Mouse (Mus musculus): ENCODE results near the gene Gria3. TPM values are rescaled to one million over a fixed set of nuclear protein-coding genes. Genes with fewer than 3 reads are reported as not detected.
A peak's percentile ranks its signal among the peaks of the same experiment; 100 is the strongest.

Gene Gria3
- polyA plus RNA-seq, 1 experiment, result 8.1 TPM

GRCm38 (mm10) chrX:41633576-41633975 is 232.9 kb downstream of the Gria3 start:
- no peaks in the 10 kb centered on the region for H3K4me1 ChIP-seq (ENCODE audit: control insufficient read depth, insufficient read depth, low read length)
- TF ChIP-seq CTCF (IDR thresholded peaks at IDR 0.05; ENCODE audit: low read depth, low read length) (no peak), POLR2A (IDR thresholded peaks at IDR 0.05; ENCODE audit: insufficient read depth, low read length) (no peak), EP300 (IDR thresholded peaks at IDR 0.05; ENCODE audit: insufficient read depth, low read depth, low read length) (no peak)
- H3K27me3 ChIP-seq (ENCODE audit: control insufficient read depth, insufficient read depth, low read length, poor library complexity, severe bottlenecking), result no peaks in the 10 kb centered on the region
- H3K27ac ChIP-seq (ENCODE audit: insufficient read depth, low read length), result no peak overlapping the region
- H3K36me3 ChIP-seq (ENCODE audit: control insufficient read depth, insufficient read depth, low read length, poor library complexity, severe bottlenecking), result no peaks in the 10 kb centered on the region
- no peaks in the 10 kb centered on the region for H3K9me3 ChIP-seq (replicated peaks; ENCODE audit: control insufficient read depth, insufficient read depth, low read length, poor library complexity, severe bottlenecking)
- H3K9ac ChIP-seq (ENCODE audit: low read depth, poor library complexity, severe bottlenecking), result no peak overlapping the region
- no peak overlapping the region for H3K4me3 ChIP-seq (ENCODE audit: low read depth, low read length)

- Histone ChIP-seq H3K9me3 (replicated peaks; ENCODE audit: control insufficient read depth, insufficient read depth, low read length, poor library complexity, severe bottlenecking) (no peaks in the 10 kb centered on the region), H3K36me3 (ENCODE audit: control insufficient read depth, insufficient read depth, low read length, poor library complexity, severe bottlenecking) (no peaks in the 10 kb centered on the region), H3K4me1 (ENCODE audit: control insufficient read depth, insufficient read depth, low read length) (no peaks in the 10 kb centered on the region), H3K4me3 (ENCODE audit: low read depth, low read length) (no peak overlapping the region), H3K9ac (ENCODE audit: low read depth, poor library complexity, severe bottlenecking) (no peak overlapping the region), H3K27me3 (ENCODE audit: control insufficient read depth, insufficient read depth, low read length, poor library complexity, severe bottlenecking) (no peaks in the 10 kb centered on the region), H3K27ac (ENCODE audit: insufficient read depth, low read length) (no peak overlapping the region)
- TF ChIP-seq CTCF (IDR thresholded peaks at IDR 0.05; ENCODE audit: low read depth, low read length), result no peak
- no peak for TF ChIP-seq POLR2A (IDR thresholded peaks at IDR 0.05; ENCODE audit: insufficient read depth, low read length)
Measured at GRCm38 (mm10) chrX:41644954-41645353, 244.3 kb downstream of the Gria3 start.

GRCm38 (mm10) chrX:41657791-41658190 is 257.1 kb downstream of the Gria3 start:
- Histone ChIP-seq H3K9me3 (replicated peaks; ENCODE audit: control insufficient read depth, insufficient read depth, low read length, poor library complexity, severe bottlenecking) (no peaks in the 10 kb centered on the region), H3K4me3 (ENCODE audit: low read depth, low read length) (no peak overlapping the region), H3K9ac (ENCODE audit: low read depth, poor library complexity, severe bottlenecking) (no peak overlapping the region), H3K4me1 (ENCODE audit: control insufficient read depth, insufficient read depth, low read length) (no peaks in the 10 kb centered on the region), H3K27ac (ENCODE audit: insufficient read depth, low read length) (no peak overlapping the region), H3K36me3 (ENCODE audit: control insufficient read depth, insufficient read depth, low read length, poor library complexity, severe bottlenecking) (no peaks in the 10 kb centered on the region), H3K27me3 (ENCODE audit: control insufficient read depth, insufficient read depth, low read length, poor library complexity, severe bottlenecking) (no peaks in the 10 kb centered on the region)
- TF ChIP-seq POLR2A (IDR thresholded peaks at IDR 0.05; ENCODE audit: insufficient read depth, low read length) (no peak), CTCF (IDR thresholded peaks at IDR 0.05; ENCODE audit: low read depth, low read length) (no peak), EP300 (IDR thresholded peaks at IDR 0.05; ENCODE audit: insufficient read depth, low read depth, low read length) (no peak)

- TF ChIP-seq POLR2A (IDR thresholded peaks at IDR 0.05; ENCODE audit: insufficient read depth, low read length) (no peak), EP300 (IDR thresholded peaks at IDR 0.05; ENCODE audit: insufficient read depth, low read depth, low read length) (peak; percentile 55; the same call in 1 of the 2 replicates)
- Histone ChIP-seq H3K9ac (ENCODE audit: low read depth, poor library complexity, severe bottlenecking) (no peak overlapping the region), H3K27ac (ENCODE audit: insufficient read depth, low read length) (0 out of 2 replicates have a peak overlapping the region, but pooled peaks have one; percentile 44), H3K4me1 (ENCODE audit: control insufficient read depth, insufficient read depth, low read length) (no peaks in the 10 kb centered on the region), H3K36me3 (ENCODE audit: control insufficient read depth, insufficient read depth, low read length, poor library complexity, severe bottlenecking) (no peaks in the 10 kb centered on the region), H3K4me3 (ENCODE audit: low read depth, low read length) (no peak overlapping the region), H3K9me3 (replicated peaks; ENCODE audit: control insufficient read depth, insufficient read depth, low read length, poor library complexity, severe bottlenecking) (no peaks in the 10 kb centered on the region), H3K27me3 (ENCODE audit: control insufficient read depth, insufficient read depth, low read length, poor library complexity, severe bottlenecking) (no peaks in the 10 kb centered on the region)
Measured at GRCm38 (mm10) chrX:41688869-41689268, 288.2 kb downstream of the Gria3 start.

- Histone ChIP-seq H3K27me3 (ENCODE audit: control insufficient read depth, insufficient read depth, low read length, poor library complexity, severe bottlenecking) (no peaks in the 10 kb centered on the region), H3K27ac (ENCODE audit: insufficient read depth, low read length) (no peak overlapping the region), H3K36me3 (ENCODE audit: control insufficient read depth, insufficient read depth, low read length, poor library complexity, severe bottlenecking) (no peaks in the 10 kb centered on the region), H3K4me1 (ENCODE audit: control insufficient read depth, insufficient read depth, low read length) (no peaks in the 10 kb centered on the region), H3K9me3 (replicated peaks; ENCODE audit: control insufficient read depth, insufficient read depth, low read length, poor library complexity, severe bottlenecking) (no peaks in the 10 kb centered on the region), H3K4me3 (ENCODE audit: low read depth, low read length) (no peak overlapping the region), H3K9ac (ENCODE audit: low read depth, poor library complexity, severe bottlenecking) (no peak overlapping the region)
- TF ChIP-seq POLR2A (IDR thresholded peaks at IDR 0.05; ENCODE audit: insufficient read depth, low read length), result no peak
- no peak for TF ChIP-seq CTCF (IDR thresholded peaks at IDR 0.05; ENCODE audit: low read depth, low read length)
- no peak for TF ChIP-seq EP300 (IDR thresholded peaks at IDR 0.05; ENCODE audit: insufficient read depth, low read depth, low read length)
Measured at GRCm38 (mm10) chrX:41692076-41692475, 291.4 kb downstream of the Gria3 start.

Data from ES-Bruce4 (cell line).